Mouse (Mus musculus) adipose tissue, adult 10 weeks (tissue): ENCODE data around the gene Ttll9. TPM values are rescaled to one million over a fixed set of nuclear protein-coding genes. Genes with fewer than 3 reads are reported as not detected.

Experiments
- polyA plus RNA-seq: library from polyadenylated mRNA; stranded (reverse); fragments of 350-450 nt; fragmentation: Illumina TruSeq; extraction: RNeasy Lipid Tissue Mini Kit (QIAGEN cat#74804); gene quantifications from one replicate; pipeline ENCODE4 v1.2.3, GENCODE M21; 2014; ENCODE audit warnings: low read depth, low replicate concordance

The Ttll9 gene
- polyA plus RNA-seq: 12.9 TPM

DNA sequence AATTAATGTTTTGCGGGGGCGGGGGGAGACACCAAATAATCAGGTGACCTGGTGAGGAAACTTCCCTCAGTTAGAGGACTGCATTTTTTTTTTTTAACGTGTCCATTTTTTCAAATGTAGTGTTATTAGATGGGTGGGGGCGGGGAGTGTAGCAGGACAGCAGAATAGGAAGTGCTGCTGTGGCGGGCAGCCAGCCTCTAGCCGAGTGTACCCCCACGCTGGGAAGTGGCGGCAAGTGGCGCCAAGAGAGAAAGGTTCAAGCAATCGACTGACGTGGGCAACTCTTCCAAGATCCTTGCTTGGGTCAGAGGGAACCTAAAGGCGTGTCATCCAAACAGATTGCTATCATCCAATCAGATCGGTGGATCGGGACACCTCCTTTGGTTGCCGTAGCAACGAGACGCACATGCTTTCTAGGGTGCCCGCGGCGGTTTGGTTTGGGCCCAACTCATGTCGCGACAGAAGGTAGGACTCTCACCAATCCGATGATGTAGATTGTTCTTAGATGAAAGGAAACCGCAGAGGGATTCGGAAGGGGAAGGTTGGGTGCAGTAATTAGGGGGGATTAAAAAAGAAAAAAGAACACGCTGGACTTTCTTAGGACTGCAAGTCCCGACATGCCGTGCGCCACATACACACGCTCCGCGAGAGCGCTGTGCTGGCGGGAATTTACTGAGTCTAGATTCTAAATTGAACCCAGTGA lies at the start of gene Ttll9:
TSS of gene Ttll9 (plus strand) at position 395 of the 703 bp plus-strand sequence.

DNA sequence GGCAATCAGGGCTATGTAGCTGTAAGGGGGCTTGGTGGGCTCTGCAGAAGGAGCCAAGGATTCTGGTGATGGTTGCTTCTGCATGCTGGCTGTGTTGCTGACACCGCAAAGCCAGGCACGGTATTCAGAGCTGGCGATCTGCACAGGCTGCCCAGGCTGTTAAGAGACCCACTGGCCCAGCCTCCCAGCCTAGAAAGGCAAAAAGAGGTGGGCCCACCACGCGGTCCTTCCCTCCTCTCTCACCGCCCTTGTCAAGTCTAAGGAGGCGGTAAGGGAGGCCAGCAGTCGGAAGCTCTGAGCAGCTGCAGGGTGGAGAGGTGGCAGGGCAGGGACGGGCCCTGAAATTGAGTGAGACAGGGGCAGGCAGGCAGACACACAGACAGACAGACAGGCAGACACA lies 29.2 kb upstream of the Ttll9 start, which contains the start of gene Foxs1:
TSS of gene Foxs1 (minus strand) at position 161 of the 400 bp plus-strand sequence.

DNA sequence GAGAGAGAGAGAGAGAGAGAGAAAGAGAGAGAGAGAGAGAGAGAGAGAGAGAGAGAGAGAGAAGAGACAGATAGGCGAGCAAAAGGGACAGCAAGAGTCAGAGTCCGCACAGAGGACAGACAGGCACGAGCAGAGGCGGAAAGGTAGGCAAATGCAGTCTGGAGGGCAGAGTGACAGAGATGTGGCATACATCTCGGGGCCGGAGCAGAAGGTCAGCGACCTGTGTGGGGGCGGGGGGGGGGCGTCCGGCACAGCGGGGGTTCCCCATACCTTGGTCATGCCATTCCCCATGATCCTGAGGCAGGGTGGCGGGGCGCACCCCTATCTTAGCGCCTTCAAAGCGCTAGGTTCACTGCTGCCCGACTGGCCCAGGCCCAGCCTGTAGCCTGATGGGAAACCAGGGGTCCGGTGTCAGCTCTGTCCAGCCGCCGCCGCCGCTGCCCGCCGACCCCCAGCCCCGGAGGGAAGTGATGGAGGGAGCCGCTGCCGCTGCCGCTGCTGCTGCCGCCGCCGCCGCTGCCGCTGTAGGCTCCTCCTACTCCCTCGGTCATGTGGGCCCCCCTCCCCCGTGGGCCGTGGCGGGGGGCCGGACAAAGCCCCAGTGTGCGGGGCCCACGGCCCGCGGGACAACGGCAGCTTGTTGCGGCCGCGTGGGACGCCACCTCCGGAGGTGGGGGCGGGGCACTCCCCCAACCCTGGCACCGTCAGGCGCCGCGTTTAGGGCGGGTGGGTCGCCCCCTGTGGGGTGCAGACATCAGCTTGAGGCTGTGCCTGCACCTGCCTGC lies 11.0 kb upstream of the Ttll9 start, which contains the start of gene Dusp15:
TSS of gene Dusp15 (minus strand) at position 634 of the 785 bp plus-strand sequence.

DNA sequence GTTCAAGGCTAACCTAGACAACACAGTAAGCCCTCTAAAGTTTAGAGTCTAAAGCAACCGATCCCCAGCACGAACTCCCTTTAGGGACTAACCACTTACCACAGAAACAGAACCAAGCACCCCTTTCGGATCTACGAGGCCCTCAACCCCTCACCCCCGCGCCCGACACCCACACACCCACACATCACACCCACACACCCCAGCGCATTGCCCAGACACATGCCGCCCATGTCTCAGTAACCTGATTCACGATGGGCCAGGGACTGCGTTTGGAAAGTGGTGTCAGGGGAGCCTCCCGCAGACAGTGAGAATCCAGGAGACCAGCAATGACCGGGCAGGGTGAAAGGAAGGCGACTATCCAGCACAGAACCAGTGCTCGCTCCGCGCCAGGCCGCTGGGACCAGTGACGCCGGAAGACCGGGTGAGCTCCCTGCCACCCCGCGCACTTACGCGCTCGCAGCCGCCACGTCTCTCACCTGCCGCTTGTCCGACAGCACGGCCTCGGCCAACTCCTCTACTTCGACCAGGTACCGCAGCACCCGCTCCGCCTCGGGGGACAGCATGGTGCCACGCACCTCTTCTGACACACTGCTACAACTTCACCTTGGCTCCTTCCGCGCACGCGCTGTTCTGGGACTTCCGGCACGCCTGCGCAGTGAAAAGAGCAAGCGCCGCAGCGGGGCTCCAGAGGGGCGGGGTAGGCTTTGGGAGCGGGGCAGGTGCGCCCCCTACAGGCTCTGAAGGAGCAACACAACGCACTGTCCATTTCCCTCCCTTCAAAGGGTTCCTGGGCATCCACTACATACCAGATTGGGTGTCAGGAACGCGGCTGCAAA lies 52.7 kb downstream of the Ttll9 start, which contains the start of gene Pdrg1:
TSS of gene Pdrg1 (minus strand) at position 670 of the 836 bp plus-strand sequence.

DNA sequence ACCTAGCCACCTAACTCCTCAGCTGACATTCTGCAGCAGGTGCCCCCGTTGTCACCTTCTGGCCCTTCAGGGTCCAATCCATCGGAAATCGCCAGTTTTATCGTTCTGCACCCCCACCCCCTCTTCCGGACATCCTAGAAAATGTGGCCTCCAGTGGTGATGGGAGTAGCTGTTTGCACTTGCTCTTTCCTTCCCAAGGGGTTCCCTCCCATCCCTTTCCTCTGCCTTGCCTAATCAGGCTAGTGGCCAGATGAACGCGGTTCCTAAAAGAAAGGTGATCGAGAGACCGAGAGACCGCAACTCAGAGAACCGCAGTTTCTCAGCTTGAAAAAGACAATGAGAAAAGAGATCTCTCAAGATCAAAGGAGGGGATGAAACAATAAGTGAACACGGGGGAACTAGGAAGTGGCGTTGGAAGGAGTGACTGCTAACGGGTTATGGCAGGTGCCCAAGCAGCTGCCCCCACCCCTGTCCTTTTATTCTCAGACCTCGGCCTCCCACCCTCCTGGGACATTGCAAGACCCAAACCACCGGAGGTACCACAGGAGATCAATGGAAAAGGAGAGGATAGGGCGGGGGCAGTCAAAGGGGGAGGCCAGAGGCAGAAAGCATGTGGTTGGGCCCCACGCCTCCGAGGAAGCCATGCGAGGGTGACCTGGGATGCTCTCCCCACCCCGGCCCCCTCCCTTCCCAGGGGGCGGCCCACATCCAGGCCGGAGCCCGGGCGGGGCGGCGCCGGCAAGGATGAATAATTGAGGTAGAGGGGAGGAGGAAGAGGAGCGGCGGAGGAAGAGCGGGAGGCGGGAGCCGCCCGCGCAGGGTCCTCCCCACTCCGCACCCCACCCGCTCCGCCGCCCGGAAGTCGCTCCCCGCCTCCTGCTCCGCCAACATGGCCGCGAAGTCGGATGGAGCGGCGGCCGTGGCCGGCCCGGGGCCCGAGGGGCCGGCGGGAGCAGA lies 69.1 kb downstream of the Ttll9 start, which contains the start of gene Xkr7:
TSS of gene Xkr7 (plus strand) at position 727 of the 957 bp plus-strand sequence.

Other genes with a start within 250 kb of the Ttll9 start
- 38.8 TPM for gene Id1, start 226.2 kb upstream of the Ttll9 start, polyA plus RNA-seq
- 5.2 TPM for gene Cox4i2, start 208.3 kb upstream of the Ttll9 start, polyA plus RNA-seq
- gene Bcl2l1, start 130.8 kb upstream of the Ttll9 start, polyA plus RNA-seq: 42.0 TPM
- 1.9 TPM for gene Tpx2, start 114.5 kb upstream of the Ttll9 start, polyA plus RNA-seq
- 1.1 TPM for gene Mylk2, start 51.1 kb upstream of the Ttll9 start, polyA plus RNA-seq
- 5.9 TPM for gene Foxs1, start 29.3 kb upstream of the Ttll9 start, polyA plus RNA-seq
- gene Dusp15, start 10.8 kb upstream of the Ttll9 start, polyA plus RNA-seq: 21.3 TPM
- gene Pdrg1, start 52.9 kb downstream of the Ttll9 start, polyA plus RNA-seq: 219 TPM
- gene Xkr7, start 69.4 kb downstream of the Ttll9 start, polyA plus RNA-seq: 4.2 TPM
- gene Ccm2l, start 103.5 kb downstream of the Ttll9 start, polyA plus RNA-seq: 11.4 TPM
- gene Hck, start 146.0 kb downstream of the Ttll9 start, polyA plus RNA-seq: 2.9 TPM
- gene Tm9sf4, start 198.8 kb downstream of the Ttll9 start, polyA plus RNA-seq: 66.5 TPM